Mouse (Mus musculus) neural tube, embryonic 11.5 days (tissue): Measurements from ENCODE around the gene Mplkip. TPM values are rescaled to one million over a fixed set of nuclear protein-coding genes. Genes with fewer than 3 reads are reported as not detected.

Source experiments
- ATAC-seq: fragments of 200-750 bp; cut with Nextera tagmentation; 2 replicates; pipeline ENCODE4 v1.8.0; 2017; ENCODE audit warnings: moderate number of reproducible peaks, mild to moderate bottlenecking, moderate TSS enrichment, moderate library complexity; ENCODE audit not compliant: insufficient read depth, low FRiP score, low TSS enrichment
- DNase-seq: peaks from one replicate; pipeline ENCODE4 v3.0.0-alpha.2; 2015; ENCODE audit warnings: low spot score
- H3K27ac ChIP-seq: fragments of 300-500 bp; sonication (generic); 2 replicates; pipeline ENCODE4 v1.5.1; 2014; ENCODE audit warnings: low read depth, mild to moderate bottlenecking, low read length
- H3K27me3 ChIP-seq: fragments of 300-500 bp; sonication (generic); 2 replicates; pipeline ENCODE4 v1.6.1; 2014; ENCODE audit warnings: mild to moderate bottlenecking, low read length, mixed read lengths; ENCODE audit not compliant: control insufficient read depth, insufficient read depth
- H3K36me3 ChIP-seq: fragments of 300-500 bp; sonication (generic); 2 replicates; pipeline ENCODE4 v1.6.1; 2014; ENCODE audit warnings: mild to moderate bottlenecking, low read length, moderate library complexity, mixed read lengths; ENCODE audit not compliant: control insufficient read depth, insufficient read depth
- H3K4me1 ChIP-seq: fragments of 300-500 bp; sonication (generic); 2 replicates; pipeline ENCODE4 v1.6.1; 2014; ENCODE audit warnings: low read length, mixed read lengths; ENCODE audit not compliant: control insufficient read depth, insufficient read depth
- H3K4me2 ChIP-seq: fragments of 300-500 bp; sonication (generic); 2 replicates; pipeline ENCODE4 v1.6.1; 2014; ENCODE audit warnings: low read depth, mild to moderate bottlenecking, moderate library complexity
- H3K4me3 ChIP-seq: fragments of 300-500 bp; sonication (generic); 2 replicates; pipeline ENCODE4 v1.5.1; 2014; ENCODE audit warnings: low read depth, low read length
- H3K9ac ChIP-seq: fragments of 300-500 bp; sonication (generic); 2 replicates; pipeline ENCODE4 v1.6.1; 2014; ENCODE audit warnings: mild to moderate bottlenecking, low read length
- H3K9me3 ChIP-seq: fragments of 300-500 bp; sonication (generic); 2 replicates; pipeline ENCODE4 v1.6.1; 2016; ENCODE audit warnings: low read length; ENCODE audit not compliant: control insufficient read depth
- WGBS: fragments of 180-500 bp; shearing (Covaris S2); extraction: QIAGEN DNeasy Blood & Tissue Kit; methylation state at CpG from one replicate; pipeline ENCODE4 v1.1.7; 2014; 5-methylcytosine and 5-hydroxymethylcytosine counted together
- polyA plus RNA-seq: library from polyadenylated mRNA; unstranded; fragments of >200 nt; fragmentation: Nextera tagmentation; extraction: Ambion mirVana; gene quantifications from 2 replicates; pipeline ENCODE4 v1.2.1, GENCODE M21; 2014

The Mplkip gene
- polyA plus RNA-seq = 53.9 and 58.9 TPM in 2 replicates

- ATAC-seq = peak; percentile 99
- H3K27me3 ChIP-seq = no peaks in the 10 kb centered on the region
- WGBS = 1% methylated on average over 58 of the region's 66 CpGs
- H3K27ac ChIP-seq = peak within 1 kb of the TSS; percentile 79
- H3K4me2 ChIP-seq = peak within 1 kb of the TSS; percentile 59
- H3K9me3 ChIP-seq = no peaks in the 10 kb centered on the region
- H3K36me3 ChIP-seq = no peaks in the 10 kb centered on the region
- peak within 1 kb of the TSS; percentile 79 for H3K4me3 ChIP-seq
- peak; percentile 100 for DNase-seq
- peak within 1 kb of the TSS; percentile 88 for H3K9ac ChIP-seq
- no peaks in the 10 kb centered on the region for H3K4me1 ChIP-seq
Measured at GRCm38 (mm10) chr13:17694911-17695699, at the start of gene Mplkip, which contains the start of gene Sugct. Gene Mplkip (plus strand): TSS chr13:17695192. Gene Sugct (minus strand): TSS chr13:17695553.

DNA sequence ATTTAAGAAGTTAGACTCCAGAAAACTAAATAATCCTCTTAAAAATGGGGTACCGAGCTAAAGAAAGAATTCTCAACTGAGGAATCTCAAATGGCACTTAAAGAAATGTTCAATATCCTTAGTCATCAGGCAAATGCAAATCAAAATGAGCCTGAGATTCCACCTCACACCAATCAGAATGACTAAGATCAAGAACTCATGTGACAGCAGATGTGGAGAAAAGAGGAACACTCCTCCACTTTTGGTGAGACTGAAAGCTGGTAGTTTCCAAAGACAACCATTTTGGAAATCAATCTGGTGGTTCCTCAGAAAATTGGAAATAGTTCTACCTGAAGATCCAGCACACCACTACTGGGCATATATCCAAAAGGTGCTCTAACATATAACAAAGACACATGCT is 27.6 kb upstream of the Mplkip start:
- Histone ChIP-seq H3K4me3 (no peak overlapping the region), H3K36me3 (no peaks in the 10 kb centered on the region), H3K4me2 (no peak overlapping the region), H3K9ac (no peak overlapping the region), H3K9me3 (no peaks in the 10 kb centered on the region), H3K4me1 (no peaks in the 10 kb centered on the region), H3K27ac (no peak overlapping the region), H3K27me3 (no peaks in the 10 kb centered on the region)
- DNase-seq (no peak), ATAC-seq (no peak)
- WGBS = 86% methylated on average over 1 of the region's 1 CpGs

DNA sequence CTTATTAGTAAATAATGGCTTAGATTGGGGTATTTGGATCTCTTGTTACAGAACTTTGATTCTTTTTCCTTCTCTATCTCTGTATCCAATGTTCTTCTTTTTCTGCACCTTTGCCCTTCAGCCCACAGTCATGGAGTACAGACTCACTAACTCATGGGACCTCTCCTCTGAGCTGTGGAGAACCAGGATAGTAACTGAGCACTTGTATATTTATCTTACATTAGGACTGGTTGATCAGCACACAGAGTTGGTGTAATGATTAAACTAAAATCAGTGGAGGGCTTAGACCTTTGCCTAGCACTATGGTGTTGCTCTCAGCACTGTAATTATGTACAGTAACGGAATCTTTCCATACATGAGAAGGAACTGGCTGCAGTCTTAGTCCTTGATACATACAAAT is 23.9 kb upstream of the Mplkip start:
- H3K9ac ChIP-seq = no peak overlapping the region
- WGBS = 79% methylated on average over 1 of the region's 1 CpGs

GRCm38 (mm10) chr13:17689461-17689860 is 5.5 kb upstream of the Mplkip start:
- Histone ChIP-seq H3K9me3 (no peaks in the 10 kb centered on the region), H3K4me1 (no peaks in the 10 kb centered on the region), H3K36me3 (no peaks in the 10 kb centered on the region), H3K9ac (no peak overlapping the region), H3K4me3 (no peak overlapping the region), H3K27ac (no peak overlapping the region), H3K4me2 (no peak overlapping the region), H3K27me3 (no peaks in the 10 kb centered on the region)
- no peak for ATAC-seq
- no peak for DNase-seq

More for the DNA sequence above, 23.9 kb upstream of the Mplkip start:
- Histone ChIP-seq H3K4me3 (no peak overlapping the region), H3K27me3 (no peaks in the 10 kb centered on the region), H3K27ac (no peak overlapping the region), H3K4me1 (no peaks in the 10 kb centered on the region), H3K4me2 (no peak overlapping the region), H3K36me3 (no peaks in the 10 kb centered on the region), H3K9me3 (no peaks in the 10 kb centered on the region)
- DNase-seq (no peak), ATAC-seq (no peak)

GRCm38 (mm10) chr13:17690686-17691085 is 4.3 kb upstream of the Mplkip start:
- H3K36me3 ChIP-seq = no peaks in the 10 kb centered on the region
- ATAC-seq (no peak), DNase-seq (no peak)
- no peaks in the 10 kb centered on the region for H3K27me3 ChIP-seq
- no peak overlapping the region for H3K4me2 ChIP-seq
- no peak overlapping the region for H3K27ac ChIP-seq
- H3K4me3 ChIP-seq = no peak overlapping the region
- no peak overlapping the region for H3K9ac ChIP-seq
- no peaks in the 10 kb centered on the region for H3K4me1 ChIP-seq
- no peaks in the 10 kb centered on the region for H3K9me3 ChIP-seq

DNA sequence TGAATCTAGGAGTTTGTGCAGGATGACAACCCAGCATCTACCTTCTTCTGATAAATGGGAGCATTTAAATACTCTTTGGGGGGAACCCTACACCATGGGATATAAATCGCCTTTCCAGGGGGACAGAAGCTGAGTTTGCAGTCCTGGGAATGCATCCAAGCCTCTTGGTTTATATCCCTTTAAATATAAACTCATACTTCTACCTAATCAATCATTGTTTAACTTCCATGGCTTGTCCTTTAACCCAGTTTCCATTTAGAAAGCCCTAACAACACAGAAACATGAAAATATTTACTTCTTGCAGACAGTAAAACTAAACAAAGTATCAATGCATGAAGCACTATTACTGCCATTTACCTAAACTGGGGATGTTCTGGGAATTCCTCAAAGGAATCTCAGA is 3.6 kb upstream of the Mplkip start:
- H3K4me3 ChIP-seq = no peak overlapping the region
- ATAC-seq (no peak), DNase-seq (no peak)
- no peak overlapping the region for H3K4me2 ChIP-seq
- H3K9ac ChIP-seq = no peak overlapping the region
- WGBS = 75% methylated on average over 1 of the region's 1 CpGs
- H3K4me1 ChIP-seq = no peaks in the 10 kb centered on the region
- H3K27me3 ChIP-seq = no peaks in the 10 kb centered on the region
- H3K9me3 ChIP-seq = no peaks in the 10 kb centered on the region
- no peaks in the 10 kb centered on the region for H3K36me3 ChIP-seq
- H3K27ac ChIP-seq = no peak overlapping the region

DNA sequence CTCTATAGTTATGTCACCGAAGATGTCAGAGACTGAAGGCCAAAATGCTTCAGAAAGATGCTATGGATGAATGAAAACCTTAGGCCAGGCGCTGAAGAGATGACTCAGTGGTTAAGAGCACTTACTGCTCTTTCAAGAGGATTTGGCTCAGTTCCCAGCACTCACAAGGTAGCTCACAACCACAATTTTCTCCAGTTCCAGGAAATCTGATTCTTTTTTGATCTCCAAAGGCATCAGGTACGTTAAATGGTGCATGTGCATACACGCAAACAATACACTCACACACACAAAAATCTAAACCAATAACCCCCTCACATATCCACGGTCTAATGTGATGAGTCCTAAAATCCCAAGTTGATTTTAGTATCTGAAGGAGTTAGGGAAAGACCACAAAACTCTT is 1.2 kb upstream of the Mplkip start:
- H3K4me2 ChIP-seq = no peak overlapping the region
- no peak for DNase-seq
- H3K4me3 ChIP-seq = peak overlapping the region; percentile 79; the same call in 1 of the 2 replicates

GRCm38 (mm10) chr13:17694414-17694813 is 578 bp upstream of the Mplkip start:
- Histone ChIP-seq H3K27ac (0 out of 2 replicates have a peak overlapping the region, but pooled peaks have one; percentile 20), H3K27me3 (no peaks in the 10 kb centered on the region), H3K4me2 (peak overlapping the region; percentile 50), H3K9ac (peak overlapping the region; percentile 60), H3K9me3 (no peaks in the 10 kb centered on the region), H3K4me3 (peak overlapping the region; percentile 79), H3K36me3 (no peaks in the 10 kb centered on the region), H3K4me1 (no peaks in the 10 kb centered on the region)
- under 1% methylated on average over 24 of the region's 25 CpGs for WGBS
- no peak for DNase-seq
- ATAC-seq = peak; percentile 84

More for the DNA sequence above, 1.2 kb upstream of the Mplkip start:
- Histone ChIP-seq H3K9me3 (no peaks in the 10 kb centered on the region), H3K27me3 (no peaks in the 10 kb centered on the region), H3K9ac (no peak overlapping the region), H3K27ac (no peak overlapping the region), H3K36me3 (no peaks in the 10 kb centered on the region), H3K4me1 (no peaks in the 10 kb centered on the region)
- 80% methylated on average over 5 of the region's 5 CpGs for WGBS
- ATAC-seq = no peak
